Mouse (Mus musculus): Measurements from ENCODE around the gene Armc2. TPM values are rescaled to one million over a fixed set of nuclear protein-coding genes. Genes with fewer than 3 reads are reported as not detected.

Armc2 gene
- polyA plus RNA-seq, 1 experiment from 2014 or later: 3.4 TPM

DNA sequence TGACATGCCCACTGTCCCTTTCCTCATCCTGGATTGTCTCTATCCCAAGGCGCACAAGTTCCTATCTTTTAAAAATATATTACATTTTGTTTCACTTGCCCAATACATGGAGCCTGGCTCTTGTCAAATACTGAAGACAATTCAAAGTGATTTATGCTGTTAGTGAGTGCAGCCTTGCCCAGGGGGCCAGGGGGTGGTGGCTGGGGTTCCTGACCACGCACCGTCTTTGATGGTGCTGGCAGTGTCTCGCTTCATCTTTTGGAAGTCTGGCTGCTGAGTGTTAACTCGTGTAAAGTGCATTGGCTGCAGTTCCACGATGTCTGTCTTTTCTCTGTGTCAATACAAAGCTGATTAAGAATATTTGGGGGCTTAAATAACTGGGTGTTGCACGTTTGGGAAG, 13.6 kb downstream of the Armc2 start:
- no peak overlapping the region for H3K4me3 ChIP-seq
- no peaks in the 10 kb centered on the region for H3K36me3 ChIP-seq
- no peak for DNase-seq (ENCODE audit: low spot score)
- peaks cover 15% of the 10 kb centered on the region for H3K4me1 ChIP-seq
- H3K27me3 ChIP-seq (ENCODE audit: low read depth, poor library complexity, severe bottlenecking): no peaks in the 10 kb centered on the region
- 56% methylated on average over 7 of the region's 7 CpGs for WGBS
- H3K27ac ChIP-seq: no peak overlapping the region
- no peaks in the 10 kb centered on the region for H3K9me3 ChIP-seq (replicated peaks)

DNA sequence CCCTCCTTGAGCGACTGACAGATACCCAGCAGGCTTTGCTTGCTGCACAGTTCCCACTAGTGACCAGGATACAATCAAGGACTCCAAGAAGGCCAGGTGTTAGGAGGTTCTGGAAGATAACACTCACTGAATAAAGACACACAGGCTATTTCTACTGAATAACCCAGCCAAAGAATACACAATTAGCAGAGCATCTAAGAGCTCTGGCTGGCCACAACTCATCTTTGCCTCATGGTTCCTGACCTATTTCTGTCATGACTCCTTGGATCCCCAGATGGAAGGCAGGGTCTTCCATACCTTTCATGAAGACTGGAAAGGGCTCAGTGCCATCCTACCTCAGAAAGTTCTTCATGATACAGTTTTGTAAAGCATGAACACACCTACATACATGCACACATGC, 14.2 kb downstream of the Armc2 start:
- no peaks in the 10 kb centered on the region for H3K36me3 ChIP-seq
- no peak overlapping the region for H3K27ac ChIP-seq
- no peak overlapping the region for H3K4me3 ChIP-seq
- H3K27me3 ChIP-seq (ENCODE audit: low read depth, poor library complexity, severe bottlenecking): no peaks in the 10 kb centered on the region
- no peaks in the 10 kb centered on the region for H3K9me3 ChIP-seq (replicated peaks)
- 90% methylated on average over 1 of the region's 1 CpGs for WGBS
- no peak for DNase-seq (ENCODE audit: low spot score)
- H3K4me1 ChIP-seq: peaks cover 15% of the 10 kb centered on the region

DNA sequence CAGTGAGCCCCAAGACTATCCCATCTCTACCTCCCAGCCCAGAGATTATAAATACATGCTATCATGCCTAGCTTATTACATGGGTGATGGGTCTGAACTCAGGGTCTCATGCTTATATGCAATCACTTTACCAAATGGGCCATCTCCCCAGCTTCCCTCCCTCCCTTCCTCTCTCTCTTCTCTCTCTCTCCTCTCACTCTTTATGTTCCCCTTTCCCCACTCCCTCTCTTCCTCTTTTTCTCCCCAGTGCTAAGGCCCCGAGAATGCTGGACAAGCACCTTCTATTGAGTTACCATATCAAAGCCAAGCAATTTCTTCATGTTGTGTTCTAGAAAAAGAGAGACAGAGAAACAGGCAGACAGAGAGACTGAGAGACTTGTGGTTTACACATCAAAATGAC, 14.7 kb downstream of the Armc2 start:
- Histone ChIP-seq H3K36me3 (no peaks in the 10 kb centered on the region), H3K27me3 (ENCODE audit: low read depth, poor library complexity, severe bottlenecking) (no peaks in the 10 kb centered on the region), H3K27ac (no peak overlapping the region), H3K4me3 (no peak overlapping the region), H3K4me1 (peaks cover 15% of the 10 kb centered on the region), H3K9me3 (replicated peaks) (no peaks in the 10 kb centered on the region)
- 76% methylated on average over 1 of the region's 1 CpGs for WGBS
- DNase-seq (ENCODE audit: low spot score): no peak

DNA sequence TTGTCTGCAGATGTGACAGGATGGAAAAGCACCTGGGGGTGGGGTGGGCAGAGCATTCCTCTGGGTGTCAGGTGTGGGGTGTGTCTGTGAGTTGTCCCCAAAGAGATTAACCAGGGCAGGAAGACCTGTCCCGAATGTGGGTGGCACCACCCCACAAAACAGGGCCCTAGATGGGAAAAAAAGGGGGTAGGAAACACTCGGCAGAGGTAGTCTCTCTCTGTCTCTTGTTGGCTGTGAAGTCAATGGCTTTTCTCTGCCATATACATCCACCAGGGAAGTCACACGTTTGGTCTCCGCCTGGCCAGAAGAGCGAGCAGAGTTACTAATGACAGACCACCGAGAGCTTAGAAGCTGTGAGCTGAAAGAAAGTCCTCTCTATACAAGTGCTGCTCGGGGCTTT, 15.8 kb downstream of the Armc2 start:
- Histone ChIP-seq H3K36me3 (no peaks in the 10 kb centered on the region), H3K4me1 (peaks cover 15% of the 10 kb centered on the region), H3K27me3 (ENCODE audit: low read depth, poor library complexity, severe bottlenecking) (no peaks in the 10 kb centered on the region), H3K27ac (no peak overlapping the region), H3K4me3 (no peak overlapping the region), H3K9me3 (replicated peaks) (no peaks in the 10 kb centered on the region)
- 57% methylated on average over 7 of the region's 7 CpGs for WGBS
- DNase-seq (ENCODE audit: low spot score): no peak

DNA sequence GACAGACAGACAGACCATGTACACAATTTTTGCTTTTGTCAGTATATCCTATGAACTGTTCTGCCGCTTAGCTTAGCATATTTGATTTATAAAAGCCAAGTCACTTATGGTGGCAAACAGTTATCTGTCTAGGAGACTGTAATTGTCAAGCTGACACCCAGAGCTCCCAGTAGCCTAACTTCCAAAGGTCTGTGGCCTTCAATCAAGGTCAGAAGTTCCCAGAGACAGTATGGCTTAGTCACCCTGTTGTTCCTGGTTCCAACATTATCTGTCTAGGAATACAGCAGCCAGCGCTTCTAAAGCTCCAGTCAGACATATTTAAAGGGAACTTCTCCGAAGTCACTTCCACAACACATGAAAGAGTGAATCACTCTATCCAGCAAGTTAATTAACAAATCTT, 17.0 kb downstream of the Armc2 start:
- Histone ChIP-seq H3K36me3 (no peaks in the 10 kb centered on the region), H3K4me3 (no peak overlapping the region), H3K27ac (no peak overlapping the region), H3K27me3 (ENCODE audit: low read depth, poor library complexity, severe bottlenecking) (no peaks in the 10 kb centered on the region), H3K9me3 (replicated peaks) (no peaks in the 10 kb centered on the region), H3K4me1 (peaks cover 18% of the 10 kb centered on the region)
- no peak for DNase-seq (ENCODE audit: low spot score)
- WGBS: 97% methylated on average over 3 of the region's 3 CpGs

DNA sequence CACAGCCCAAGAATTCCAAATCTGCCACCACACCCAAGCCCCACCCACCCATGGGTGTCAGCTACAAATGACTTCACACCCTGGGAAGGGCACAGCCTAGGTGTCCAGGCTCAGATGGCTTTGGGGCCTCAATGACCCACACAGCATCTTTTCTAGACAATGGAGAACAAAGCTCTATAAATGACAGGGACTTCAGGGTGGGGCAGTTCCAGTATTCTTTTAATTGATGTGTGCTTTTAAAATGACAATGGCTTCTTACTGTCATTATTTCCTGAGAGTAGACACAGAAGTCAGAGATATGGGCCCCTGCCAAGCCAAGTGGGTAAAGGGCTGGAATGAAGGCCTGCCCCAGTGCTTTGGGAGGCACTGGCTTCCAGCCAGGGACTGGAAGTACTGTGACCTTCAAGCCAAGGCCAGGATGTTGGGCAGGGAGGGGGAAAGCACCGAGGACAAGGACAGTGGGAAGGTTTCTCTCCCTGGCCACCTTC, 20.5 kb downstream of the Armc2 start:
- 62% methylated on average over 1 of the region's 1 CpGs for WGBS
- Histone ChIP-seq H3K27me3 (ENCODE audit: low read depth, poor library complexity, severe bottlenecking) (no peaks in the 10 kb centered on the region), H3K27ac (no peak overlapping the region), H3K9me3 (replicated peaks) (no peaks in the 10 kb centered on the region), H3K4me1 (peaks cover 16% of the 10 kb centered on the region), H3K36me3 (no peaks in the 10 kb centered on the region), H3K4me3 (no peak overlapping the region)
- no peak for DNase-seq (ENCODE audit: low spot score)

DNA sequence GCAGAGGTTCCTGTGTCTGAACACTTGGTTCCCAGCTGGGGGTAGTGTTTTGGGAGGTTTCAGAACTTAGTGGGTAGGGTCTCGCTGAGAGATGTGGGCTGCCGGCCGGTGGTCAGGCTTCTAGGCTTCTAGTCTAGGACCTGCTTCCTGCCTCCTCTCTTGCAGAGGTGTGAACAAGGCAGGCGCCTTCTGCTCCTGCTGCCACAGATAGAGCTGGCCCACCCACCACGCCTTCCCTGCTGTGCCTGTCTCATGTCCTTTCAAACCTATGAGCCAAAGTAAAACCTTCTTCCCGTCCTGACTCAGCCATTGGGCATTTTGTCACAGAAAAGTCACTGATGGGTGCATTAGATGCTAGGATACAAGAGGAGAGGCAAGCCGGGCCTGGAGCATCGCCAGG, 22.1 kb downstream of the Armc2 start:
- DNase-seq (ENCODE audit: low spot score): no peak
- H3K4me3 ChIP-seq: no peak overlapping the region
- H3K9me3 ChIP-seq (replicated peaks): no peaks in the 10 kb centered on the region
- H3K27me3 ChIP-seq (ENCODE audit: low read depth, poor library complexity, severe bottlenecking): peaks cover 6% of the 10 kb centered on the region; the same call in 1 of the 2 replicates
- peak overlapping the region; percentile 42; the same call in 1 of the 2 replicates for H3K27ac ChIP-seq
- peaks cover 17% of the 10 kb centered on the region for H3K4me1 ChIP-seq
- no peaks in the 10 kb centered on the region for H3K36me3 ChIP-seq
- WGBS: 36% methylated on average over 8 of the region's 8 CpGs

DNA sequence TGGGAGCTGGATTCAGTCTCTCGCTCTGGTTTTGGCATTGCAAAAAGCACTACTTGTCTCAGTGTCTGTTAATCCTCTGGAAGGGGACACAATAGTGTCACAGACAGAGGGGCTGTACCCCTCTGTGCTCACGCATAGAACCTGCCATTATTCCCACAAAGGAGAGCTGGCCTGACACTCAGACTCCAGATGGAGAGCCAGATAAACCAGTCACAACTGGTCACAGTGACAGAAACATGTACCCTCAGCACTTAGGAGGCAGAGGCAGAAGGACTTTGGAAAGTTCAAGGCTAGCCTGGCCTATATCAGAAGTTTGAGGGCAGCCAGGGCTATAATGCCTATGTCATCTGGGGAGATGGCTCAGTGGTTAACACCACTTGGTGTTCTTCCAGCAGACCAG, 23.2 kb downstream of the Armc2 start:
- no peak overlapping the region for H3K4me3 ChIP-seq
- no peaks in the 10 kb centered on the region for H3K9me3 ChIP-seq (replicated peaks)
- peaks cover 16% of the 10 kb centered on the region for H3K27me3 ChIP-seq (ENCODE audit: low read depth, poor library complexity, severe bottlenecking)
- DNase-seq (ENCODE audit: low spot score): no peak
- H3K27ac ChIP-seq: no peak overlapping the region
- 86% methylated on average over 2 of the region's 2 CpGs for WGBS
- no peaks in the 10 kb centered on the region for H3K36me3 ChIP-seq
- peaks cover 19% of the 10 kb centered on the region for H3K4me1 ChIP-seq

DNA sequence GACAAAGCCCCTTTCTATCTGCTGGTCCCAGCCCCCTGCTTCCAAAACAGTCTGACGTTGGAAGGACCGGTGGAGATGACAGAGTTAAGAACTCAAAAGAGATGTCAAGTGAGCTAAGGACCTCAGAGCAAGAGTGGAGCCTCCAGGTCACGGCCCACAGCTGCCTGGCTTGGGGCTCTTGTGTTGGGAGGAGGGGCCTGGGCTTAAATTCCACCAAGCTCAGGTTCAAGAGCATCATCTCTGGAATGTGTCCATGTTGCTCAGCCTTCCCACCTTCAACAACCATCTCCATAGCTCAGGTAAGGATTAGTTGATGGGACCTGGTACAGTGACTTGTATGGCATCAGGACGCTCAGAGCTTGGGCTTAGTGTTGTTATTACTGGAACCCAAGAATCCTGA, 23.7 kb downstream of the Armc2 start:
- no peak overlapping the region for H3K4me3 ChIP-seq
- H3K36me3 ChIP-seq: no peaks in the 10 kb centered on the region
- WGBS: 75% methylated on average over 4 of the region's 4 CpGs
- peaks cover 19% of the 10 kb centered on the region for H3K27me3 ChIP-seq (ENCODE audit: low read depth, poor library complexity, severe bottlenecking)
- no peak for DNase-seq (ENCODE audit: low spot score)
- no peak overlapping the region for H3K27ac ChIP-seq
- H3K4me1 ChIP-seq: peaks cover 19% of the 10 kb centered on the region
- no peaks in the 10 kb centered on the region for H3K9me3 ChIP-seq (replicated peaks)

DNA sequence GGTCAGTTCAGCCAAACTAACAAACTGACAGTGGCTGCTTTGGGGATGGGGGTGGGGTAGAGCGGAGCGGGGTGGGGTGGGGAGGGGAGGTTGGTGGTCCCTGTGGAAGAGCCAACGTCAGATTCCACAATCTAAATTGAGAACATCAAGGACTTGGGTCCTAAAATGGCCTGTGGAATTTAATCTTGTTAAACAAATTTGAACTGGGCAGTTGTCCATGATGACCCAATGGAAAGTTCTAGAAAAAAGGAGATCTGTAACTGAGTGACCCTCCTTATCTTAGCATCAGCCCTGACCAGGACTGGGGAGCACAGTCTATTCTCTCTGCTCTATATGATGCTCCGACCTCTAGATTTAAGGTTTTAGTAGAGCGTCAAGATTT, 26.2 kb downstream of the Armc2 start:
- H3K27me3 ChIP-seq (ENCODE audit: low read depth, poor library complexity, severe bottlenecking): peaks cover 19% of the 10 kb centered on the region
- DNase-seq (ENCODE audit: low spot score): no peak

DNA sequence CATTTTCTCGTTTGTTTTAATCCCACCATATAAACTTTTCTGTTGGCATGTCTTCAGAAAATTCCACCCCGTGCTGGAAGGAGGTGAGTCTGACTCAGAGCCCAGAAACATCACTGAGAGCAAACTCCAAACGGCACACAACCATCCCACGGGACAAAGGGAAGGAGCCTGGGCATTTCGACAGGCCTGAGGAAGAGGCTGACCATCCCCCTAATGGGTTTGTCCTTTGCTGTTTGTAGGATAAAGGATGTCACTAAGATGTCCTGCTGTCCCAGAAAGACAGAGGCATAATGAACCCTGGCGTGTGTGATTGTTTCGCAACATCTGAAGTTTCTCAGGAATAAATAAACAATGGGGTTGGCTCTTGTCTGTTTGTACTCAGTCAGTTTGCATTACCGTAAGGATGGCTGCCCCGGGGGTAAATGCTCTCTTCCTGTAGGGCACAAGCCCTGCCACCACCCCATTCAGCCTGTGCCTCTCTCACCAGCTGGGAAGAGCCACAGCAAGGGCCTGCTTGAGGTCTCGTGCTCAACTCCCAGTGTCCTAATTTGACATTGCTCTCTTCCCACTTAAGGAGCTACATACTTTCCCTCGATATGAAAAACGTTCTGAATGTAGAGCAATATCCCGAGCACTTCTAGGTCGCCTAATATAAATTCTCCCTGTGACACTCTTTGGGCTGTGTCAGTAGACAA, 26.7 kb downstream of the Armc2 start:
- no peaks in the 10 kb centered on the region for H3K36me3 ChIP-seq
- no peaks in the 10 kb centered on the region for H3K9me3 ChIP-seq (replicated peaks)
- H3K4me1 ChIP-seq: peaks cover 19% of the 10 kb centered on the region
- DNase-seq (ENCODE audit: low spot score): no peak
- H3K27ac ChIP-seq: no peak overlapping the region
- peaks cover 19% of the 10 kb centered on the region for H3K27me3 ChIP-seq (ENCODE audit: low read depth, poor library complexity, severe bottlenecking)
- WGBS: 35% methylated on average over 14 of the region's 14 CpGs
- no peak overlapping the region for H3K4me3 ChIP-seq

More for the DNA sequence above, 26.2 kb downstream of the Armc2 start:
- Histone ChIP-seq H3K9me3 (replicated peaks) (no peaks in the 10 kb centered on the region), H3K4me1 (peaks cover 19% of the 10 kb centered on the region), H3K27ac (no peak overlapping the region), H3K4me3 (no peak overlapping the region), H3K36me3 (no peaks in the 10 kb centered on the region)
- WGBS: 87% methylated on average over 5 of the region's 5 CpGs

DNA sequence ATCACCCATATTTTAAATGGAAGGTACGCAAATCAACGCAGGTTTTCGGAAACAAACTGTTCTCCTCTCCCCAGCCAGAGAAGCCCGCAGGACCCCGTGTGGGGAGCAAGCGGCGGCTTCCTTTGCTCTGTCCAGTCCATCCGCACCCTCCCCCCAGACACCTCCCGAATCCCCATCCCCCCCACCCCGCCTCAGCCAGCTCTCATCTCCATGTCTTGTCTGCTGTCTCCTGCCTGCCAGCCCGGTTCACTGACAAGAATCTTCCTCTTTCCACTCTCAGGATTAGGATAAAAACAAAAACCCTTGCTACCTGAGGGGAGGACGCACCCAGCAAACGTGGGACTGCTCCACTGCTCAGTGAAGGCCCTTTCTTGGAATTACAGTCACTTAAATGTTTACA, 27.3 kb downstream of the Armc2 start:
- WGBS: 17% methylated on average over 13 of the region's 13 CpGs
- Histone ChIP-seq H3K27me3 (ENCODE audit: low read depth, poor library complexity, severe bottlenecking) (peaks cover 19% of the 10 kb centered on the region), H3K4me1 (peaks cover 12% of the 10 kb centered on the region), H3K36me3 (no peaks in the 10 kb centered on the region), H3K27ac (no peak overlapping the region), H3K4me3 (no peak overlapping the region), H3K9me3 (replicated peaks) (no peaks in the 10 kb centered on the region)
- DNase-seq (ENCODE audit: low spot score): no peak

DNA sequence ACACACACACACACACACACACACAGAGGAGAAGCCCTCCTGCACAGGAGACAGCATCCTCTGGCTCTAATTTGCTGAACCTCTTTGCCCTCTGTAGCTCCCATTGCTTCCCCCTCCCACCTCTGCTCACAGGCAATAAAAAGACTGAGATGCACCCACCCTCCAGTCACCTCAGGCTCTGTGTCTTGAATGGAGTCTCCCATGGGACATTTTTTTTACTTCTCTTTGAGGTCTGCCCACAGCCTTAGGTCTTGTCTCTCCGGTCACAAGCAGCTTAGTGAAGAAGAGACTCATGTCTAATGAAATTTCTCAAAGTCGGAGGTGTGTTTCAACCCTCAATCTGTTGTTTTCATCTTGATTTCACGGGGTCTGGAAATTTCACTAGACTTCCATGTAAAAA, 29.3 kb downstream of the Armc2 start:
- Histone ChIP-seq H3K9me3 (replicated peaks) (no peaks in the 10 kb centered on the region), H3K27me3 (ENCODE audit: low read depth, poor library complexity, severe bottlenecking) (peaks cover 19% of the 10 kb centered on the region), H3K27ac (no peak overlapping the region), H3K4me1 (peaks cover 7% of the 10 kb centered on the region; the same call in 1 of the 2 replicates), H3K36me3 (no peaks in the 10 kb centered on the region), H3K4me3 (no peak overlapping the region)
- DNase-seq (ENCODE audit: low spot score): no peak
- 92% methylated on average over 3 of the region's 3 CpGs for WGBS

DNA sequence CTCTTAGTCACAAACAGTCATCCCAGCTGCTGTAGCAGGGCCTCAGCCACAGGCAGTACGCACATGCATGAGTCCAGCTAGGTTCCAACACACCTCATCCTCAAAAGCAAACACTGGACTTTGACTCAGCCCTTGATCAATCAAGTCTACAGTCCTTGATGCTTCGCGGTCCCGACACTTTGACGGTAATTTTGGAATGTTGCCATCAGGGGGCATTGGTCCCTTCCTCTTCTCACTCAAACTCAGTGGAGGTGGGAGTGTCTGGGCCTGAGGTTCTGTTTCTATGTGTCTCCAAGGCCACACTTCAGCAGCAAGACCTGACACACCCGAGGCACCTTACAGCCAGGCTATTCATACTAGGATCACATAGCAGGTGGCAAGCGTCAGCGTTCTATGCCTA, 32.1 kb downstream of the Armc2 start:
- DNase-seq (ENCODE audit: low spot score): no peak
- Histone ChIP-seq H3K27ac (no peak overlapping the region), H3K4me3 (no peak overlapping the region), H3K27me3 (ENCODE audit: low read depth, poor library complexity, severe bottlenecking) (peaks cover 12% of the 10 kb centered on the region), H3K4me1 (peaks cover 9% of the 10 kb centered on the region; the same call in 1 of the 2 replicates), H3K9me3 (replicated peaks) (no peaks in the 10 kb centered on the region), H3K36me3 (no peaks in the 10 kb centered on the region)
- 89% methylated on average over 8 of the region's 8 CpGs for WGBS
